Mouse (Mus musculus): ENCODE measurements at regions not wholly inside any gene's neighbourhood (a gene's known extent, or its start where the extent isn't known, plus 50 kb on each side); places are given as distances from the start of the nearest gene placed in this dataset.

DNA sequence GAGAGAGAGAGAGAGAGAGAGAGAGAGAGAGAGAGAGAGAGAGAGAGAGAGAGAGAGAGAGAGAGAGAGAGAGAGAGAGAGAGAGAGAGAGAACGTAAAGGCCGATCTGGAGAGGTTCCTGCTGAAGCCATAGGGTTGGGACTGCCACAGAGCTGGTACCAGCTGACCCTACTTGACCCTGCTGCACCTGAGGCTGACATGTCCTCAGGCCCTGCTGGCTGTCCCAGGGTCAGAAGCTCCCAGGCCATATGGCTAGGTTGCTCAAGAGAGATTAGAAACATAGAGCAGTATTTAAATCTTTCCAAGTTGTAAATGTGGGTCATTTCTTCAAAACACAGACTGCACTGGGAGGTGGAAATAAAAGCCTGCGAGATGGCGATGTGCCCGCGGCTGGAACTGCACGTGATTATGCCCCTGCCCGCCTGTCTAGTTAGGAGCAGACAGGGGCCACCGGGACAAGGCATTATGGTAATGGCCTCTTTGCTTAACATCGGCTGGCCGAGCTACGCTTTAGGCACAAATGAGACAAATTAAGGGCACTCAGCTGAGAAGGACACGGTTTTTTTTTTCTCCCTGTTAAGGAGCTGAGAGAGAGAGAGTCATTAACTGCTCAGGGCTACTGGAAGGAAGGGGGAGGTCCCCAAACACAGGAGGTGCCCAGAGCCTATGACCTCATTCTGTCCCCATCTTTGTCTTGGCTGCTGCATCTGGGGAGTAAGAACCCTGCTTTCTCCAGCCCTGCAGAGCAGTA lies 115.9 kb upstream of the 1700021F07Rik start:
- TF ChIP-seq CTCF (IDR thresholded peaks at IDR 0.05; ENCODE audit: low read depth) (no peak), EP300 (optimal IDR thresholded peaks at IDR 0.05) (no peak)

Data from stomach, postnatal 0 days (tissue).